ENCODE assay signal across 21 mouse cellular contexts in the genomic region with DNA sequence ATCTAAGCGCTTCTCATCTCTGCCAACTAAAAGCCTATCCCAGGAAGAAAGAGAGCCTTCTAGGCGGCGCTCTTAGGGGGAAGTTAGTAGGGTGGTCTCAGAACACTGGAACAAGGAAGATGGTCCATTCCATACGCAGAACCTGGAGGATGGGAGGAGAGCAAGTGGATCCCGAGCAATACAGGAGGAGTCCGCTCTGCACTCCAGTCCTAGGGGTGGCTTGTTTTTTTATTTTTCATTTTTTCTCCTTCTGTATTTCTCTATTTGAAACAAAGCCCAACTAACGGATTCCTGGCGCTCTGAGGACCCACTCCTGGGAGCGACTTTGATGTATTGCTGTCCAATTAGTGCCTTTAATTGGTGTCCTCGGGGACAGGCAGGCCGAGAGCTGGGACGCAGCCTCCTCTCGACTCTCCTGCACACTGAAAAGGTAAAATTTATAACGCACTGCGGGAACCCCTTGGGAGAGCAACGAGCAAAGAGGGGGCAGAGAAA. TPM values are rescaled to one million over a fixed set of nuclear protein-coding genes. Genes with fewer than 3 reads are reported as not detected.
A peak's percentile ranks its signal among the peaks of the same experiment; 100 is the strongest.
DNase-seq lines count a peak whose midpoint lies in the region; ATAC-seq lines count a peak whose summit lies in the region.
"Had no signal": no experiment of that assay in that cellular context is flagged by ENCODE, and none has a peak within 500 bp of the region (broad histone marks: within the 10 kb centered on the region; RNA-seq: fewer than 3 reads in every experiment).

No protein-coding gene starts in this region.

- H3K4me3 ChIP-seq in hindbrain, embryonic 12.5 days = 0 out of 2 replicates have a peak overlapping the region, but pooled peaks have one; percentile 7
- no peak overlapping the region for H3K4me3 ChIP-seq in hindbrain, embryonic 10.5 days
- H3K4me3 ChIP-seq in neural tube, embryonic 15.5 days (replicated peaks) = no peak overlapping the region
- H3K4me3 ChIP-seq in limb, embryonic 12.5 days (replicated peaks) = peak overlapping the region; percentile 11; the same call in 1 of the 2 replicates
- H3K4me3 ChIP-seq: forebrain, embryonic 13.5 days had no signal

- under 1% methylated on average over 16 of the region's 16 CpGs for WGBS in hindbrain, embryonic 12.5 days
- WGBS in hindbrain, embryonic 10.5 days = 1% methylated on average over 16 of the region's 16 CpGs
- WGBS in neural tube, embryonic 15.5 days = under 1% methylated on average over 16 of the region's 16 CpGs
- under 1% methylated on average over 16 of the region's 16 CpGs for WGBS in limb, embryonic 12.5 days

- no peak overlapping the region for H3K9ac ChIP-seq in hindbrain, embryonic 12.5 days
- H3K9ac ChIP-seq in neural tube, embryonic 15.5 days (replicated peaks) = no peak overlapping the region
- no peak overlapping the region for H3K9ac ChIP-seq in limb, embryonic 12.5 days (replicated peaks)
- H3K9ac ChIP-seq: forebrain, embryonic 13.5 days had no signal

- H3K9me3 ChIP-seq in hindbrain, embryonic 12.5 days (replicated peaks) = no peaks in the 10 kb centered on the region
- no peaks in the 10 kb centered on the region for H3K9me3 ChIP-seq in hindbrain, embryonic 10.5 days
- no peaks in the 10 kb centered on the region for H3K9me3 ChIP-seq in neural tube, embryonic 15.5 days (replicated peaks)
- no peaks in the 10 kb centered on the region for H3K9me3 ChIP-seq in limb, embryonic 12.5 days
- H3K9me3 ChIP-seq: forebrain, embryonic 13.5 days; G1E had no signal

- 0 out of 2 replicates have a peak, but pooled peaks cover 4% of the 10 kb centered on the region for H3K4me1 ChIP-seq in hindbrain, embryonic 12.5 days
- H3K4me1 ChIP-seq in hindbrain, embryonic 10.5 days (replicated peaks) = peaks cover 6% of the 10 kb centered on the region; the same call in 1 of the 2 replicates
- peaks cover 7% of the 10 kb centered on the region for H3K4me1 ChIP-seq in neural tube, embryonic 15.5 days
- H3K4me1 ChIP-seq in limb, embryonic 12.5 days (replicated peaks) = peaks cover 26% of the 10 kb centered on the region
- H3K4me1 ChIP-seq: forebrain, embryonic 13.5 days had no signal

- peaks cover 89% of the 10 kb centered on the region for H3K27me3 ChIP-seq in hindbrain, embryonic 12.5 days
- H3K27me3 ChIP-seq in hindbrain, embryonic 10.5 days (ENCODE audit: insufficient read depth, poor library complexity, severe bottlenecking) = peaks cover 98% of the 10 kb centered on the region
- H3K27me3 ChIP-seq in neural tube, embryonic 15.5 days (replicated peaks) = peaks cover 86% of the 10 kb centered on the region
- H3K27me3 ChIP-seq in limb, embryonic 12.5 days = peaks cover 77% of the 10 kb centered on the region

- no peak for ATAC-seq in hindbrain, embryonic 12.5 days (ENCODE audit: low FRiP score)
- no peak for ATAC-seq in neural tube, embryonic 15.5 days (ENCODE audit: low FRiP score)
- no peak for ATAC-seq in limb, embryonic 12.5 days (ENCODE audit: insufficient number of reproducible peaks, insufficient read depth, low FRiP score, low TSS enrichment, low read depth)
- ATAC-seq in CD4-positive, CD25-positive, alpha-beta regulatory T cell, adult 4 months = no peak
- ATAC-seq: forebrain, embryonic 13.5 days; intestine, postnatal 0 days had no signal

- 0 out of 2 replicates have a peak overlapping the region, but pooled peaks have one; percentile 31 for H3K27ac ChIP-seq in hindbrain, embryonic 12.5 days
- no peak overlapping the region for H3K27ac ChIP-seq in hindbrain, embryonic 10.5 days
- H3K27ac ChIP-seq in neural tube, embryonic 15.5 days (replicated peaks) = no peak overlapping the region
- H3K27ac ChIP-seq in limb, embryonic 12.5 days = no peak overlapping the region
- H3K27ac ChIP-seq: forebrain, embryonic 13.5 days; kidney, postnatal 0 days had no signal

- H3K36me3 ChIP-seq in hindbrain, embryonic 12.5 days = no peaks in the 10 kb centered on the region
- no peaks in the 10 kb centered on the region for H3K36me3 ChIP-seq in hindbrain, embryonic 10.5 days
- no peaks in the 10 kb centered on the region for H3K36me3 ChIP-seq in neural tube, embryonic 15.5 days
- no peaks in the 10 kb centered on the region for H3K36me3 ChIP-seq in limb, embryonic 12.5 days
- H3K36me3 ChIP-seq: G1E had no signal

- 0 out of 2 replicates have a peak overlapping the region, but pooled peaks have one; percentile 8 for H3K4me2 ChIP-seq in hindbrain, embryonic 12.5 days (replicated peaks)
- no peak overlapping the region for H3K4me2 ChIP-seq in neural tube, embryonic 15.5 days
- peak overlapping the region; percentile 40 for H3K4me2 ChIP-seq in limb, embryonic 12.5 days
- H3K4me2 ChIP-seq: forebrain, embryonic 13.5 days; heart, embryonic 11.5 days had no signal

- no peak for DNase-seq in hindbrain, embryonic 10.5 days (ENCODE audit: low spot score)
- DNase-seq in neural tube, embryonic 10.5 days (ENCODE audit: extremely low spot score, low spot score) = peak; percentile 50
- DNase-seq in right cerebral cortex, postnatal 25 days = no peak
- DNase-seq: cerebellum, adult 11 months; cerebellum, postnatal 36 days; gastrocnemius, postnatal 36 days; heart, postnatal 36 days; left cerebral cortex, postnatal 4 days; lung, adult 18-20 months; lung, postnatal 4 days; thymus, postnatal 36 days had no signal

RNA-seq across cellular contexts. Expression of a gene that starts 9.5 kb away (rescaled TPM):
- 11.5 and 12.6 TPM in 2 replicates for polyA plus RNA-seq in hindbrain, embryonic 12.5 days (2016; fragmentation: Nextera tagmentation; extraction: Ambion mirVana)
- 2.3 and 4.3 TPM in 2 replicates for polyA plus RNA-seq in hindbrain, embryonic 10.5 days (2016; fragmentation: Nextera tagmentation; extraction: Ambion mirVana)
- 0.82 and 1.9 TPM in 2 replicates for polyA plus RNA-seq in neural tube, embryonic 15.5 days (2015; fragmentation: Nextera tagmentation; extraction: Ambion mirVana)
- polyA plus RNA-seq in limb, embryonic 12.5 days (2016; fragmentation: Nextera tagmentation; extraction: Ambion mirVana) = 4.8 and 5.2 TPM in 2 replicates
- not detected for polyA plus RNA-seq in CD4-positive, CD25-positive, alpha-beta regulatory T cell, adult 4 months (2017; shearing (Covaris generic))
- polyA plus RNA-seq: forebrain, embryonic 13.5 days; G1E; heart, embryonic 11.5 days; kidney, postnatal 0 days; small intestine, adult 2 months had no signal

Comparison
In these comparisons a context has a peak if more than half of its experiments do, and no peak if none do; other contexts are left out.
1. H3K4me3 ChIP-seq: peak in hindbrain, embryonic 12.5 days (single experiment) and limb, embryonic 12.5 days (single experiment); none in hindbrain, embryonic 10.5 days (single experiment) and neural tube, embryonic 15.5 days (single experiment).